Mouse (Mus musculus) heart, embryonic 15.5 days (tissue): ENCODE measurements around the gene Meis1. TPM values are rescaled to one million over a fixed set of nuclear protein-coding genes. Genes with fewer than 3 reads are reported as not detected.
A peak's percentile ranks its signal among the peaks of the same experiment; 100 is the strongest.

Experiments used
- ATAC-seq: fragments of 200-750 bp; cut with Nextera tagmentation; replicated peaks from 2 replicates; pipeline ENCODE4 v1.8.0; 2017; ENCODE audit warnings: low read depth, moderate TSS enrichment; ENCODE audit not compliant: insufficient number of reproducible peaks, insufficient read depth, low FRiP score
- H3K27ac ChIP-seq: fragments of 300-500 bp; sonication (generic); 2 replicates; pipeline ENCODE4 v1.5.1; 2015; ENCODE audit warnings: mild to moderate bottlenecking, inconsistent platforms
- H3K27me3 ChIP-seq: fragments of 300-500 bp; sonication (generic); 2 replicates; pipeline ENCODE4 v1.6.1; 2015; ENCODE audit warnings: inconsistent platforms
- H3K36me3 ChIP-seq: fragments of 300-500 bp; sonication (generic); 2 replicates; pipeline ENCODE4 v1.6.1; 2015; ENCODE audit warnings: mild to moderate bottlenecking, inconsistent platforms
- H3K4me1 ChIP-seq: fragments of 300-500 bp; sonication (generic); replicated peaks from 2 replicates; pipeline ENCODE4 v1.6.1; 2015; ENCODE audit warnings: inconsistent platforms
- H3K4me2 ChIP-seq: fragments of 300-500 bp; sonication (generic); 2 replicates; pipeline ENCODE4 v1.6.1; 2015; ENCODE audit warnings: inconsistent platforms, mild to moderate bottlenecking, moderate library complexity
- H3K4me3 ChIP-seq: fragments of 300-500 bp; sonication (generic); 2 replicates; pipeline ENCODE4 v1.5.1; 2015; ENCODE audit warnings: mild to moderate bottlenecking, inconsistent platforms
- H3K9ac ChIP-seq: fragments of 300-500 bp; sonication (generic); 2 replicates; pipeline ENCODE4 v1.6.1; 2015; ENCODE audit warnings: mild to moderate bottlenecking, inconsistent platforms
- H3K9me3 ChIP-seq: fragments of 300-500 bp; sonication (generic); replicated peaks from 2 replicates; pipeline ENCODE4 v1.6.1; 2016; ENCODE audit warnings: inconsistent platforms
- WGBS: fragments of 180-500 bp; shearing (Covaris S2); methylation state at CpG from one replicate; pipeline ENCODE4 v1.1.7; 2015; ENCODE audit warnings: mixed read lengths; 5-methylcytosine and 5-hydroxymethylcytosine counted together
- polyA plus RNA-seq: library from polyadenylated mRNA; unstranded; fragments of >200 nt; fragmentation: Nextera tagmentation; extraction: Ambion mirVana; gene quantifications from 2 replicates; pipeline ENCODE4 v1.2.1, GENCODE M21; 2015

Gene Meis1
- polyA plus RNA-seq: 51.8 and 67.7 TPM in 2 replicates

DNA sequence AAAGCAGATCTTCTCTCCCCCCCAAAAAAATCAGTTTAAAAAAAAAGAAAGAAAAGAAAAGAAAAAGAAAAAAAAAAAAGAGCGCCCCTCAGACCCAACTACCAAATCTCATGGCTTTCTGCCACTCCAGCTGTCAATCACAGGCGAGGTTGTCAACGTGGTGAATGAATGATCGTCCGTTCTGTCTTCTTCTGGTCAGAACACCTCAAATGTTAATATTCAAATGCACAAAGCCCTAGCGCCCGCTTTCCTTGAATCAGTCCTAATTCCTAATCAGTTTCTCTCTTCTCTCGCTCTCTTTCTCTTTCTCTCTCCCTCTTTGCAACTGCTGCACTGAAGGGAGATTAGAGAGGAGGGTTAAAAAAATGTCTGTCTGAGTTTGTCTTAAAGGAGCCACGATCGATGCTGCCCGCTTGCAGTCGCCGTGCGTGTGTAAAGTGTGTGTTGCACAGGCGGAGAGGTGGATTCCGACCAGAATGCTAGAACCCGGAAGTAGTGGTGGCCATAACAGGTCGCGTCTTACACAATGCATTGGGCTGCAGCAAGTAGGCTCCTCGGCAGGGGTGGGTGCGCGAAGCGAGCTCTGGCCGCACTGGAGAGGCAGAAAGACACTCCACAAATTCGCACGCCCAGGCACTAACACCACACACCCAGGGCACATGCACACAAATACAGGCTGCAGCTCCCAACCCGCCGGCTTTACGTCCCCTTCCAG lies at the start of gene Meis1:
Gene Meis1 (minus strand): TSS at position 497 of the 715 bp plus-strand sequence.
- Histone ChIP-seq H3K27ac (peak within 1 kb of the TSS; percentile 99), H3K9me3 (no peaks in the 10 kb centered on the region), H3K4me1 (peaks cover 15% of the 10 kb centered on the region), H3K4me3 (peak within 1 kb of the TSS; percentile 70), H3K9ac (peak within 1 kb of the TSS; percentile 96), H3K27me3 (no peaks in the 10 kb centered on the region), H3K36me3 (no peaks in the 10 kb centered on the region), H3K4me2 (peak within 1 kb of the TSS; percentile 81)
- peak; percentile 90 for ATAC-seq
- under 1% methylated on average over 29 of the region's 29 CpGs for WGBS

DNA sequence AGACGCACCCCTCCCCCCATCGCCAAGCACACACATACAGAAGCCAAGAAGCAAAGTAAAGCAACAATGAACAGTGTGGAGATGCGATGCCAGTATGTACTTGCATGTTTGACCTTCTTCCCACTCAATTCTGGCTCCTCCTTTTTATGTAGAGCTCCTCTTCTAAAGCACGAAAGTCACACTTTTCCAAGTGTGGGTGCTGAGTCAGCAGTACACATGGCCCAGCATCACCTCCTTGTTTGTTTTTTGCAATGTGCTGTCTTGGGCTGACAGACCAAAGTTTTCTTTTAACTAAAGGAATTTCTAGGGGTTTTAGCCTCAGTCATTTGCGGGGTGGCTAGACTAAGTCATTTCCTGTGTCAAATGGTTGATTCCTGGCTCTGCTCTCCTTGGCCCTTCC lies 48.5 kb upstream of the Meis1 start:
- no peaks in the 10 kb centered on the region for H3K36me3 ChIP-seq
- no peak for ATAC-seq
- no peak overlapping the region for H3K27ac ChIP-seq
- no peaks in the 10 kb centered on the region for H3K9me3 ChIP-seq
- no peak overlapping the region for H3K9ac ChIP-seq
- H3K4me1 ChIP-seq: no peaks in the 10 kb centered on the region
- H3K4me2 ChIP-seq: no peak overlapping the region
- H3K27me3 ChIP-seq: no peaks in the 10 kb centered on the region
- 84% methylated on average over 5 of the region's 5 CpGs for WGBS
- no peak overlapping the region for H3K4me3 ChIP-seq

DNA sequence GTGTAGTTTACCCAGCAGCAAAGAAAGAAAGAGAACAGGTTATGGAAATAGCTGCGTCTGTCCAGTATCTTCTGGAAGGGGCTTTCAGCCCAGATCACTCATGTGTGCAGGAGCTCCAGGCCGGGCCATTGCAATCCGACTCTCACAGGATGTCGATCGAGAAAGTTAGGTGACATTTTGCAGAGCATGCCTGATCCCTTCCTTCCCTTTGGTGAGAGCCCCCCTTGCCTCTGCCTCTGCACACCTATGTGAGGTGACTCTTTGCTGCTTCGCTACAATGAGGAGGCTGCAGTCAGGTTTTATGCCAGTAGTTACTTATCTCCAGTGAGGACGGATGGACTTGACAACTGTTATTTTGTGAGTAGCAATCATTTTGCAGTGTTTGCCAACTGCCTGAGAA lies 30.5 kb upstream of the Meis1 start:
- no peaks in the 10 kb centered on the region for H3K36me3 ChIP-seq
- no peak overlapping the region for H3K9ac ChIP-seq
- no peaks in the 10 kb centered on the region for H3K27me3 ChIP-seq
- no peaks in the 10 kb centered on the region for H3K9me3 ChIP-seq
- no peak overlapping the region for H3K4me2 ChIP-seq
- no peak for ATAC-seq
- no peak overlapping the region for H3K4me3 ChIP-seq
- H3K4me1 ChIP-seq: no peaks in the 10 kb centered on the region
- no peak overlapping the region for H3K27ac ChIP-seq
- 55% methylated on average over 7 of the region's 7 CpGs for WGBS

DNA sequence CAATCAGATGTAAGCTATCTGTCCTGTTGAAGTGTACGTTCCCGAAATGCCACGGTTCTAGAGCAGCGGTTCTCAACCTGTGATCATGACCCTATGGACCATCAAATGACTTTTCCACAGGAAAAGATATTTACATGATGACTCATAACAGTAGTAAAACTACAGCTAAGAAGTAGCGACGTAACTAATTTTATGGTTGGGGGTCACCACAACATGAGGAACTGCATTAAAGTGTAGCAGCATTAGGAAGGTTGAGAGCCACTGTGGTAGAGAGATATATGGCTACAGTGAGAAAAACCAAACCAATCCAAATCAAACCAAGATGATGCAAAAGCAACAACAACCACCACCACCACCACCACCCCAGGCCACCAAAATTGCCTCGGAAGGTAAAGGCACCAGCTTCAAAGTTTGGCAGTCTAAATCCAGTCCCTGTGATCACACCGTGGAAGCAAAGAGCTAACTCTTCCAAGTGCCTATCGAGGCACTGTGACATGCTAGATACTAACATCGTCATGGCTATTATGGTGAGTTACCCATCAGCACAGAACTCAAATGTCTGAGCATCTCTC lies 17.9 kb upstream of the Meis1 start:
- H3K4me1 ChIP-seq: no peaks in the 10 kb centered on the region
- no peaks in the 10 kb centered on the region for H3K36me3 ChIP-seq
- H3K4me3 ChIP-seq: no peak overlapping the region
- H3K27me3 ChIP-seq: no peaks in the 10 kb centered on the region
- H3K4me2 ChIP-seq: no peak overlapping the region
- no peak for ATAC-seq
- H3K27ac ChIP-seq: no peak overlapping the region
- H3K9ac ChIP-seq: no peak overlapping the region
- no peaks in the 10 kb centered on the region for H3K9me3 ChIP-seq
- 91% methylated on average over 10 of the region's 10 CpGs for WGBS

DNA sequence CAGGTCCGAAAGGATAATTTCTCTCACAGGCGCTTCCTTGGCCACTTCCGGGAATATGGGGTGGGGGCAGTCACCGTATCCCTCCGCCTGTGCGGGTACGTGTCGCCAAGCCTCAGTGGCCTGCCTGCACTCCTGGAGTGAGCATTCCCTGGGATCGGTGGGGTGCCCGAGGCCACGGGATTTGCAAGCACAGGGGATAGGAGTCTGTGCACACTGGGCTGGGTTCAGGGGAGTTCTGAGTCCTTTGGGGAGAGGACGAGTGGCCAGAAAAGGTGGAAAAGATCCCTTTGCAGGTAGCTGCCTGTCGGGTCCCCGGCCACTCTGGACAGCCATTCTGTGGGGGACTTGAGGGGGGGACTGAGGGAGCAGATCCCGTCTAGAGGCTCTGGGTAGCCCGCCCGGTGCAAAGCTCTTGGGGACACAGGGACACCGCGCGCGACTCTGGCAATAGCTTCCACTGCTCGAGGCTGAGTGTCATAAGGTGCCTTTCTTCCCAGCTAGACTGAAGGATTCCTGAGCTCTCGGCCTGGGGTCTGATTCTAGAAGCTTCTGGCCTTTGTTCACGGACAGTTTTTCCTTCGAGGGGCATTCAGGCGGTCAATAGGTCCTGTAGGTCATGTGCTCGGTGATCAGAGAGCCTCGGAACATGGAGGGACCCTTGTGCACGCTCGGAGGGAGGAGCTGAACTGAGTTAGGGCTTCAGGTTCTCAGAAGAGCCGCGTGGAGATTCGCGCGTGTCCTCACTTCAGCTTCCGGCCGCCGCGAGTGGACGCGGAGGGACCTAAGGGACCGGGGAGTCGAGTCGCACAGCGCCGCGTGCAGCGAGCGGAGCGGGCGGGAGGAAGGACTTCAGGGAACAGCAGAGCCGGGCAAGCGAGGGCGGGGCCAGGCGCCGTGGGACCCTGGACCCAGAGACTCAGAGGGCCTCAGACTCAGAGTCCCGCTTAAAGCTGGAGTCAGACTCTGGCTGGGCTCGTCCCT lies 8.1 kb upstream of the Meis1 start:
- H3K4me3 ChIP-seq: peak overlapping the region; percentile 60
- peak overlapping the region; percentile 98 for H3K4me2 ChIP-seq
- H3K9ac ChIP-seq: peak overlapping the region; percentile 71
- no peaks in the 10 kb centered on the region for H3K9me3 ChIP-seq
- H3K36me3 ChIP-seq: no peaks in the 10 kb centered on the region
- under 1% methylated on average over 58 of the region's 58 CpGs for WGBS
- peaks cover 11% of the 10 kb centered on the region for H3K4me1 ChIP-seq
- peak overlapping the region; percentile 62 for H3K27ac ChIP-seq
- H3K27me3 ChIP-seq: no peaks in the 10 kb centered on the region
- peak; percentile 87 for ATAC-seq

DNA sequence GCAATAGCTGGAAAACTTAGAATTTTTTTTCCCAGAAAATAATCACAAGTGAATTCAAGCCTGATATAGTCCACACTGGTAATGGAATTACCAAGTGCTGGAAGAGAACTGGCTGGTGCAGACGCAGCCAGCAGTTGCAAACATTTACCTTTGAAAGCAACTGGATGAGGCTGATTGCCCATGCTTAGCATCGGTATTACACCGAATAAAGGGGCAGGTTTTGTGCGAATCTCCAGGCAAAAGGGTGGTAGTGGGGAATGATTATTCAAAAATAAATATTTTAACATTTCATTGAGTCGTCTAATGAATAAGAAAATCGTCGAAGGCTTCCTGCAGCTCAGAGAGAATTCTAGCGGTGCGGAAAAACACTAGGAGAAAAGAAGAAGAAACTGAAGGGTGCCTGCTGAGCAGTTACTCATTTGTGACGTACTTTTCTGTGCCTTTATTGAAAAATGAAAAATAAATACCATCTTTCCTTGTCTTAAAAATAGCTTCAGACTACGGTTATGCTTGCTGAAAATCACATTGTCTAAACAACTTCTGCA lies 7.3 kb upstream of the Meis1 start:
- H3K9ac ChIP-seq: peak overlapping the region; percentile 71
- H3K9me3 ChIP-seq: no peaks in the 10 kb centered on the region
- H3K4me1 ChIP-seq: peaks cover 17% of the 10 kb centered on the region
- no peak for ATAC-seq
- H3K4me2 ChIP-seq: peak overlapping the region; percentile 98
- no peaks in the 10 kb centered on the region for H3K36me3 ChIP-seq
- no peaks in the 10 kb centered on the region for H3K27me3 ChIP-seq
- H3K4me3 ChIP-seq: peak overlapping the region; percentile 60
- peak overlapping the region; percentile 62 for H3K27ac ChIP-seq
- 10% methylated on average over 11 of the region's 11 CpGs for WGBS

DNA sequence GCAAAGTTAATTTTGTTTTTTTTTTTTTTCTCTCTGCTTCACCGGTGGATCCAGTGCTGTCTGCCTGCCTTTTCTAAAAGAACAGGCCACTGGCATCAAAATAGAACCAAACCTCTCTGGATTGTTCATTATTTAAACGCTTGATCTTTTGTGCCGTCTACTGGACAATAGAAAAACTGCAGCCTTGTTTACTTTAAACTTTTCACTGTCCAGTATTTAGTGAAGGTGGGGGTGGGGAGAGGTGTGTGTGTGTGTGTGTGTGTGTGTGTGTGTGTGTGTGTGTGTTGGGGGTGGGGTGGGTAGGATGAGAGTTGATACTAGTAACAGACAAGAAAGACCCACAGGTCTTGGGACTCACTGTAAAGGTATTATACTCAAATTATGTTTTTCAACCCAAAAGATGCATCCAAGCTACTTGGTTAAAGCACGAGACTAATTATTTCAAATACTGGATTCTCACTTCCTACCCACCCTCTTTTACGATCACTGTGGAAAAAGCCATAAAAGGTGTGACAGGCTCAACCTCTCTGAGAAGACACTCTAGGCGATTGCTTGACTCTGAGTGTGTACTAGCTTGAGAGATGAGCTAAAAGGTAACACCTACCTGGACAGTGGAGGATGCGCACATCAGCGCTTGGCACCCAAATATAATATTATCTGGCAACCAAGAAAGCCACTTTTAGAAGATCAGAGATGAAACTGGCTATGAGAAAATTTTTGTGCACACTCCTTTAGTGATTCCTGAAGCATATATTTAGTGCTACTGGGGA lies 5.9 kb upstream of the Meis1 start:
- ATAC-seq: no peak
- H3K4me3 ChIP-seq: no peak overlapping the region
- peaks cover 21% of the 10 kb centered on the region for H3K4me1 ChIP-seq
- no peaks in the 10 kb centered on the region for H3K27me3 ChIP-seq
- H3K36me3 ChIP-seq: no peaks in the 10 kb centered on the region
- no peak overlapping the region for H3K4me2 ChIP-seq
- no peaks in the 10 kb centered on the region for H3K9me3 ChIP-seq
- H3K9ac ChIP-seq: no peak overlapping the region
- WGBS: 39% methylated on average over 8 of the region's 8 CpGs
- H3K27ac ChIP-seq: no peak overlapping the region

DNA sequence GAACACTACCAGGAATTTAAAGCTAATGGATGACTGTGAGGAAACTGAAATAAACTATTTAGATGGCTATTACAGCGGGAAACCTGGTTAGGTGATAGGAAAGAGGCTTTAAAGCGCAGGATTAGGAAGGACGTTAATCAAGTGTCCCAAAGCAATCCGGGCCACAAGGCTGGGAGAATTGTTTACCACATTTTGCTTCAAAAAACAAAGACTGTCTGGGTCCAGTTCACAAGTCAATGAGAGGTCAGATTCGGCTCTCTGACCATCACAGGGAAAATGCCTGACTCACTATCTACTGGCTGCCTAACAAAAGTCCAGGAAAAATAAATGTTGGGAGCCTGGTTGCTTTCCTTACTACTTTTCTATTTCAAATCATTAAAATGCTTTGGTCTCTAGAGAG lies 4.6 kb upstream of the Meis1 start:
- H3K4me3 ChIP-seq: no peak overlapping the region
- WGBS: 31% methylated on average over 5 of the region's 5 CpGs
- H3K9me3 ChIP-seq: no peaks in the 10 kb centered on the region
- no peaks in the 10 kb centered on the region for H3K36me3 ChIP-seq
- H3K27ac ChIP-seq: no peak overlapping the region
- 0 out of 2 replicates have a peak overlapping the region, but pooled peaks have one; percentile 13 for H3K4me2 ChIP-seq
- ATAC-seq: no peak
- no peak overlapping the region for H3K9ac ChIP-seq
- peaks cover 21% of the 10 kb centered on the region for H3K4me1 ChIP-seq
- H3K27me3 ChIP-seq: no peaks in the 10 kb centered on the region

DNA sequence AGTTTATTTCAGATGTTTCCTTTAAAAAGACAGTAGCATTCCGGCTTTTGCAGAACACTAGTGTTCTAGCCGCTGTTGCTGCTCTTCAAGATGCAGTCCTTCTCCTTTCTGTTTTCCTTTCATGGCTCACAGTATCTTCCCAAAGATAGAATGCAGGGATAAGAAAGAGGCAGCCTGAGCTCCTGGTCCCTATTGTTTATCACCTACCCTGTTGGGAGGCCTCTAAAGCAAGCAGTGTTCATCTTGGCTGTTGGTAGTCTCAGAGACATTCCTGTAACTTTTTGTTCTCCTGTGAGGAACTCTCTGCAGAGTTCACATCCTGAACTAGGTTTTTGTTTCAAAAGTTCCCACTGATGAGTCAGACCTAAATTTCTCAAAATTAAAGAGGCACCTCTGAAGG lies 3.8 kb upstream of the Meis1 start:
- H3K9me3 ChIP-seq: no peaks in the 10 kb centered on the region
- H3K4me2 ChIP-seq: peak overlapping the region; percentile 10; the same call in 1 of the 2 replicates
- WGBS: 65% methylated on average over 2 of the region's 2 CpGs
- no peak for ATAC-seq
- peaks cover 20% of the 10 kb centered on the region for H3K4me1 ChIP-seq
- no peaks in the 10 kb centered on the region for H3K27me3 ChIP-seq
- no peak overlapping the region for H3K4me3 ChIP-seq
- H3K9ac ChIP-seq: no peak overlapping the region
- no peaks in the 10 kb centered on the region for H3K36me3 ChIP-seq
- no peak overlapping the region; the same call in 1 of the 2 replicates for H3K27ac ChIP-seq

DNA sequence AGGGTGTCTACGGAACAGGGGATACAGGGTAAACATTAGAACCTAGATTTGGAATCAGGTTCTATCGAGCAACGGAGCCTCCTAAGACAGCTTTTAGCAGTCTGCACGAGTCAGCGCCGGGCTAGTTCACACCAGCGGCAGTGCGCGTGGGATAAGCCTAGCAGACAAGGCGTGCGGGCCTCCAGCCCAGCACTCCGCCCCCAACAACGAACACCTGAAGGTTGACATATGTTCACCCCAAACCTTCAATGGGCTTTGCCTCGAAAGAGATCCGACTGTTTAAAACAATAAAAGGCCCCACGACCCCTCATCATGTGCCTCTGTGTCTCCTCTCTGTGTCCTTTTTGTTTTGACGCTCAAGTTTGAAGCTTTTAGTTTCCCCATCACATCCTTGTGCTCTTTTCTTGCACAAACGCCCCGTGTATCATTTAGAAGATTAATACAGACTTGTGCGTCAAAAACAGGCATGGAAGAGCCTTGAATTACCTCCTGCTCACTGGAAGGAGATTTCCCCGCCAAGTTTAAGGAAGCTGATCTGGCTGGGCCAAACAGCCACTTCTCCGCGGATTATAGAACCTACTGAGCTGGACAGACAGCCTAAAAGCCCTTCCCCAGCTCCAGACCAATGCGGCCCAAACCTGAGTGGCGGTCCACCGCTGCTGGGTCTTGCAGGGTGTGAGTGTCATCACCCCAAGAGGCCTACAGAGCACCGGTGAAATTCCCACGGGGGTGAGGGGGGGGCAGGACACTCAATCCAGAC lies 2.3 kb upstream of the Meis1 start:
- peak overlapping the region; percentile 70 for H3K4me3 ChIP-seq
- peak overlapping the region; percentile 81 for H3K4me2 ChIP-seq
- H3K36me3 ChIP-seq: no peaks in the 10 kb centered on the region
- H3K27ac ChIP-seq: peak overlapping the region; percentile 99
- whole genome bisulfite sequencing: 7% methylated on average over 28 of the region's 28 CpGs
- H3K4me1 ChIP-seq: peaks cover 17% of the 10 kb centered on the region
- H3K27me3 ChIP-seq: no peaks in the 10 kb centered on the region
- H3K9ac ChIP-seq: peak overlapping the region; percentile 62
- no peaks in the 10 kb centered on the region for H3K9me3 ChIP-seq
- ATAC-seq: no peak
